Mouse (Mus musculus) ES-Bruce4 (cell line): ENCODE data around the gene Kcp. TPM values are rescaled to one million over a fixed set of nuclear protein-coding genes. Genes with fewer than 3 reads are reported as not detected.

Experiments
- H3K27ac ChIP-seq: 2 replicates; pipeline ENCODE4 v1.5.1; 2012; ENCODE audit warnings: low read length, inconsistent platforms; ENCODE audit not compliant: insufficient read depth
- H3K27me3 ChIP-seq: 2 replicates; pipeline ENCODE4 v1.6.1; 2012; ENCODE audit warnings: mild to moderate bottlenecking, low read length, inconsistent platforms; ENCODE audit not compliant: control insufficient read depth, poor library complexity, insufficient read depth, severe bottlenecking
- H3K36me3 ChIP-seq: 2 replicates; pipeline ENCODE4 v1.6.1; 2012; ENCODE audit warnings: inconsistent platforms, mild to moderate bottlenecking, low read length, moderate library complexity; ENCODE audit not compliant: control insufficient read depth, poor library complexity, insufficient read depth, severe bottlenecking
- H3K4me1 ChIP-seq: one replicate; pipeline ENCODE4 v1.8.1; 2011; ENCODE audit warnings: low read length; ENCODE audit not compliant: control insufficient read depth, insufficient read depth
- H3K4me3 ChIP-seq: 2 replicates; pipeline ENCODE4 v1.5.1; 2011; ENCODE audit warnings: low read depth, mild to moderate bottlenecking, low read length
- H3K9ac ChIP-seq: 2 replicates; pipeline ENCODE4 v1.6.1; 2012; ENCODE audit warnings: low read depth, mild to moderate bottlenecking, inconsistent platforms; ENCODE audit not compliant: poor library complexity, severe bottlenecking
- H3K9me3 ChIP-seq: replicated peaks from 2 replicates; pipeline ENCODE4 v1.6.1; 2012; ENCODE audit warnings: mild to moderate bottlenecking, low read length, inconsistent platforms; ENCODE audit not compliant: control insufficient read depth, poor library complexity, insufficient read depth, severe bottlenecking
- CTCF ChIP-seq: IDR thresholded peaks from one replicate; pipeline ENCODE4 v1.8.1; 2011; ENCODE audit warnings: low read depth, low read length
- EP300 ChIP-seq: IDR thresholded peaks from 2 replicates; pipeline ENCODE4 v1.6.1; 2011; ENCODE audit warnings: low read depth, low read length; ENCODE audit not compliant: insufficient read depth
- POLR2A ChIP-seq: IDR thresholded peaks from one replicate; pipeline ENCODE4 v1.8.1; 2011; ENCODE audit warnings: low read length; ENCODE audit not compliant: insufficient read depth
- polyA plus RNA-seq: library from polyadenylated mRNA; stranded (reverse); fragments of >200 nt; gene quantifications from 2 replicates; pipeline ENCODE4 v1.2.4, GENCODE M21; 2011; ENCODE audit warnings: low read depth; ENCODE audit not compliant: missing spikeins, insufficient read depth, insufficient read length

Gene Kcp
- polyA plus RNA-seq, 1 experiment, result 1.9 TPM

- Histone ChIP-seq H3K4me1 (peaks cover 8% of the 10 kb centered on the region), H3K4me3 (no peak overlapping the region), H3K27ac (no peak overlapping the region), H3K9ac (no peak overlapping the region), H3K27me3 (peaks cover 2% of the 10 kb centered on the region; the same call in 1 of the 2 replicates), H3K9me3 (no peaks in the 10 kb centered on the region), H3K36me3 (no peaks in the 10 kb centered on the region)
- no peak for TF ChIP-seq POLR2A
- no peak for TF ChIP-seq CTCF
- no peak for TF ChIP-seq EP300
Observed at GRCm38 (mm10) chr6:29431473-29431872, 76.3 kb downstream of the Kcp start.

GRCm38 (mm10) chr6:29430681-29431420 is 76.9 kb downstream of the Kcp start:
- Histone ChIP-seq H3K9ac (no peak overlapping the region), H3K4me1 (peaks cover 8% of the 10 kb centered on the region), H3K27me3 (peaks cover 2% of the 10 kb centered on the region; the same call in 1 of the 2 replicates), H3K36me3 (no peaks in the 10 kb centered on the region), H3K9me3 (no peaks in the 10 kb centered on the region), H3K4me3 (no peak overlapping the region), H3K27ac (no peak overlapping the region)
- TF ChIP-seq EP300 (no peak), CTCF (no peak), POLR2A (no peak)

- H3K4me3 ChIP-seq, result no peak overlapping the region
- H3K27me3 ChIP-seq, result peaks cover 2% of the 10 kb centered on the region; the same call in 1 of the 2 replicates
- H3K36me3 ChIP-seq, result no peaks in the 10 kb centered on the region
- H3K9me3 ChIP-seq, result no peaks in the 10 kb centered on the region
- H3K9ac ChIP-seq, result no peak overlapping the region
- H3K4me1 ChIP-seq, result no peaks in the 10 kb centered on the region
- H3K27ac ChIP-seq, result no peak overlapping the region
- no peak for TF ChIP-seq EP300
- no peak for TF ChIP-seq CTCF
- no peak for TF ChIP-seq POLR2A
Observed at GRCm38 (mm10) chr6:29428171-29428570, 79.6 kb downstream of the Kcp start.

GRCm38 (mm10) chr6:29426331-29426730 is 81.4 kb downstream of the Kcp start:
- no peaks in the 10 kb centered on the region for H3K36me3 ChIP-seq
- no peaks in the 10 kb centered on the region for H3K4me1 ChIP-seq
- no peaks in the 10 kb centered on the region for H3K9me3 ChIP-seq
- no peak overlapping the region for H3K9ac ChIP-seq
- H3K27me3 ChIP-seq, result no peaks in the 10 kb centered on the region
- no peak overlapping the region for H3K27ac ChIP-seq
- TF ChIP-seq EP300 (no peak), POLR2A (no peak), CTCF (no peak)
- H3K4me3 ChIP-seq, result no peak overlapping the region

- TF ChIP-seq POLR2A (no peak), CTCF (no peak), EP300 (no peak)
- H3K27me3 ChIP-seq, result no peaks in the 10 kb centered on the region
- H3K4me1 ChIP-seq, result no peaks in the 10 kb centered on the region
- no peaks in the 10 kb centered on the region for H3K36me3 ChIP-seq
- H3K9ac ChIP-seq, result no peak overlapping the region
- H3K4me3 ChIP-seq, result no peak overlapping the region
- H3K27ac ChIP-seq, result no peak overlapping the region
- H3K9me3 ChIP-seq, result no peaks in the 10 kb centered on the region
Observed at GRCm38 (mm10) chr6:29425118-29425517, 82.6 kb downstream of the Kcp start.

Other genes starting within 250 kb of the Kcp start
- gene Hilpda, start 235.5 kb downstream of the Kcp start, polyA plus RNA-seq, result 18.4 and 21.8 TPM in 2 replicates
- 1.5 and 1.9 TPM in 2 replicates for gene Fam71f2, start 228.4 kb downstream of the Kcp start, polyA plus RNA-seq
- not detected in 2 replicates for gene Fam71f1, start 188.8 kb downstream of the Kcp start, polyA plus RNA-seq
- gene Calu, start 159.9 kb downstream of the Kcp start, polyA plus RNA-seq, result 269 and 284 TPM in 2 replicates
- gene Opn1sw, start 119.5 kb downstream of the Kcp start, polyA plus RNA-seq, result not detected in 2 replicates
- gene Ccdc136, start 111.6 kb downstream of the Kcp start, polyA plus RNA-seq, result 22.7 and 28.4 TPM in 2 replicates
- gene Flnc, start 74.7 kb downstream of the Kcp start, polyA plus RNA-seq, result 37.2 and 39.8 TPM in 2 replicates
- 142 and 143 TPM in 2 replicates for gene Atp6v1f, start 40.2 kb downstream of the Kcp start, polyA plus RNA-seq
- 0.90 and 1.0 TPM in 2 replicates for gene Atp6v1fnb, start 36.5 kb downstream of the Kcp start, polyA plus RNA-seq
- gene Irf5, start 18.7 kb upstream of the Kcp start, polyA plus RNA-seq, result 2.3 and 2.6 TPM in 2 replicates
- 127 and 130 TPM in 2 replicates for gene Tnpo3, start 101.9 kb upstream of the Kcp start, polyA plus RNA-seq
- 7.1 and 9.6 TPM in 2 replicates for gene Tspan33, start 186.3 kb upstream of the Kcp start, polyA plus RNA-seq
- 26.5 and 28.2 TPM in 2 replicates for gene Smo, start 227.6 kb upstream of the Kcp start, polyA plus RNA-seq